Mouse (Mus musculus) liver, embryonic 14.5 days (tissue): ENCODE results near the gene Dnajb13. TPM values are rescaled to one million over a fixed set of nuclear protein-coding genes. Genes with fewer than 3 reads are reported as not detected.

Experiments used
- ATAC-seq: fragments of 200-750 bp; cut with Nextera tagmentation; 2 replicates; pipeline ENCODE4 v1.8.0; 2017; ENCODE audit warnings: moderate number of reproducible peaks, mild to moderate bottlenecking, moderate library complexity; ENCODE audit not compliant: insufficient read depth
- DNase-seq, 3 experiments: peaks; one replicate each; pipeline ENCODE4 v3.0.0-alpha.2; 2012 to 2013; ENCODE audit warnings: low read depth in 3 of 3, low spot score in 3 of 3
- H3K27ac ChIP-seq: fragments of 300-500 bp; sonication (generic); 2 replicates; pipeline ENCODE4 v1.5.1; 2014; ENCODE audit warnings: moderate library complexity, mild to moderate bottlenecking, control low read depth, inconsistent platforms
- H3K27me3 ChIP-seq: fragments of 300-500 bp; sonication (generic); 2 replicates; pipeline ENCODE4 v1.6.1; 2014; ENCODE audit warnings: mild to moderate bottlenecking, low read length, moderate library complexity; ENCODE audit not compliant: control insufficient read depth, insufficient read depth
- H3K36me3 ChIP-seq: fragments of 300-500 bp; sonication (generic); replicated peaks from 2 replicates; pipeline ENCODE4 v1.6.1; 2014; ENCODE audit warnings: low read depth; ENCODE audit not compliant: control insufficient read depth, insufficient read depth
- H3K4me1 ChIP-seq, 2 experiments: fragments of 200-500 bp in 1 of 2; fragments of 300-500 bp in 1 of 2; sonication (generic) in 1 of 2; replicated peaks; 2 replicates each; pipeline ENCODE4 v1.6.1; 2012 to 2014; ENCODE audit warnings: antibody characterized with exemption in 1 of 2, inconsistent platforms in 1 of 2, low read length in 1 of 2; ENCODE audit not compliant: control insufficient read depth in 2 of 2, insufficient read depth in 2 of 2
- H3K4me2 ChIP-seq: fragments of 300-500 bp; sonication (generic); 2 replicates; pipeline ENCODE4 v1.6.1; 2014; ENCODE audit warnings: low read depth, mild to moderate bottlenecking, control low read depth, moderate library complexity
- H3K4me3 ChIP-seq, 2 experiments: fragments of 200-500 bp in 1 of 2; fragments of 300-500 bp in 1 of 2; sonication (generic) in 1 of 2; 2 replicates each; pipeline ENCODE4 v1.5.1; 2012 to 2014; ENCODE audit warnings: low read depth in 2 of 2, low read length in 2 of 2, mild to moderate bottlenecking in 2 of 2, control low read depth in 1 of 2, inconsistent platforms in 1 of 2, moderate library complexity in 1 of 2; ENCODE audit not compliant: insufficient read depth in 1 of 2
- H3K9ac ChIP-seq: fragments of 300-500 bp; sonication (generic); replicated peaks from 2 replicates; pipeline ENCODE4 v1.6.1; 2014; ENCODE audit warnings: mild to moderate bottlenecking, control low read depth, moderate library complexity
- H3K9me3 ChIP-seq: fragments of 300-500 bp; sonication (generic); 2 replicates; pipeline ENCODE4 v1.6.1; 2016; ENCODE audit warnings: low read length, mixed read lengths; ENCODE audit not compliant: control insufficient read depth
- CTCF ChIP-seq: IDR thresholded peaks from 2 replicates; pipeline ENCODE4 v1.5.1; 2016; ENCODE audit warnings: antibody characterized with exemption, low read depth, control low read depth
- EP300 ChIP-seq: IDR thresholded peaks from 2 replicates; pipeline ENCODE4 v1.6.1; 2016; ENCODE audit warnings: antibody characterized with exemption, low read depth
- WGBS: fragments of 180-500 bp; shearing (Covaris S2); extraction: QIAGEN DNeasy Blood & Tissue Kit; methylation state at CpG from one replicate; pipeline ENCODE4 v1.1.7; 2014; ENCODE audit not compliant: insufficient replicate concordance; 5-methylcytosine and 5-hydroxymethylcytosine counted together
- polyA plus RNA-seq, 2 experiments: library from polyadenylated mRNA; depleted of rRNA in 1 of 2; stranded (reverse) in 1 of 2; unstranded in 1 of 2; fragments of >200 nt; fragmentation: Nextera tagmentation in 1 of 2; extraction: Ambion mirVana in 1 of 2; gene quantifications; 2 replicates each; pipeline versions ENCODE4 v1.2.1 to v1.2.3; 2012 to 2014

Dnajb13 gene
- polyA plus RNA-seq, 2 experiments = 0.58 to 2.3 TPM

DNA sequence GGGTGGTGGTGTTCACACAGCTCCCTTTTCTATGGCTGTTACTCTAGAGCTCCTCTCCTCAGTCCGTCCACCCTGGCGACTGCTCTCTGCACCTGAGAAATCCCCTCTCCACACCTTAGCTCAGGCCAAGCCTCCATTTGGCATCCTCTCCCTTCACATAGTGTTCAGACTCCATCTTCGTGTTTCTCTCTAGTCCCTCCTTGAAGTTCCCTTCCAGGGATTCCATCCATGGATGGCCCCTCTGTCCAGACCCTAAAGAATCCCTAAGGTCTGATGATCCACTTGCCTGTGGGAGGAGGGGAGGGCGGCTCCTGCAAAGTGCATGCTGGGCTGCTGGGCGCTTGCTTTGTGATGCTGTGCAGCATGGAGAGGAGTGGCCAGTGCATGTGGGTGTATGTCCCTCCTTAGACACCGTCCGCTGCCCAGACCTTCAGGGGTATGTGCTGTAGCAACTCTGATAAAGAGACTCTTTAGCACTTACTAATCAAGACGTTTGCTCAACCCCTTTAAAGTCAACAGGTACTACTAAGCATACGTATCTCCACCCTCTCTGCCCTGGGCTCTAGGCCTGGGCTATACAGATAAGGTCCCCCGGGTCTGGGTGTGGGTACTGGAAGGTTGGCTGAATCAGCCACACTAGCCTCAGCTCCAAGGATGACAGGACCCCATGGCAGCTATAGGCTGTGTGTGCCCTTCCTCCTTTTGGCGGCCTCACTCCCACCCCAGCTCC, 47.8 kb downstream of the Dnajb13 start:
- peak; percentile 95 to 97 (median 96) for DNase-seq
- H3K27ac ChIP-seq = peak overlapping the region; percentile 100
- 18% methylated on average over 11 of the region's 11 CpGs for WGBS

DNA sequence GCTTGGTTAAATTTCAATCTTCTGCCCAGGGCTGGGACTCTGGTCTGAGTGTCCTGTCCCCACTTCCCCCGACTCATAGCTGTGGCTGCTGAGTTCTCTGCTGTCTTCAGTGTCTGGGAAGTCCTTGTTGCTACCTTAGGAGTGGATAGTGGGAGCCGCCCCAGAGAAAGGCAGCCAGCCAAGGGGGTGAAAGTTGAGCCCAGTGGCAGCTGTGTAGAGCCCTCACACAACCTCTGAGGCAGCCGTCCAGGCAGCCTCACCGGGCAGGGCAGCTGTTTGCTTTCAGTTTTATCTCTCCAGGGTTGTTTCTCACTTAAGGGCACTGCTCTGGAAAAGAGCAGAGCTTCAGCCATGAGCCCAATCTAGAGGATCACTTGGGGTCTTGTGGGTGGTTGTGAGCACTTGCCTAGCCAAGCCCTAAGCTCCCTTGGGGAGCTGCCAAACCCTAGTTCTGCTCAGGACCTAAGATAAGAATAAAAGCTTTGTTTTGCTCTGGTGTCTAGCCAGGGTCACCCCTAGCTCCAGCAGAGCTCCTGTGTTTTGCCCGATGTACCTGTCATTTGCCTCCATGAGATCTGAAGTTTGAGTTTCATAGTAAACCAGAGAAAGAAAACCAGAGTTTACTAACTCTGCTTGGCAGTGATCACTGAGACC, 49.0 kb downstream of the Dnajb13 start:
- Histone ChIP-seq H3K9me3 (no peaks in the 10 kb centered on the region), H3K4me2 (peak overlapping the region; percentile 80), H3K27ac (peak overlapping the region; percentile 100), H3K4me1 (peaks cover 70 to 91% of the 10 kb centered on the region in 2 experiments), H3K27me3 (no peaks in the 10 kb centered on the region), H3K36me3 (peaks cover 27% of the 10 kb centered on the region), H3K9ac (peak overlapping the region; percentile 94), H3K4me3 (peak overlapping the region; percentile 76 to 87)
- ATAC-seq (no peak), DNase-seq (peak in 1 of 3 experiments; percentile 51)
- TF ChIP-seq CTCF = no peak
- 18% methylated on average over 5 of the region's 5 CpGs for WGBS

More for the DNA sequence above, 47.8 kb downstream of the Dnajb13 start:
- Histone ChIP-seq H3K36me3 (peaks cover 21% of the 10 kb centered on the region), H3K4me2 (peak overlapping the region; percentile 80), H3K9me3 (no peaks in the 10 kb centered on the region), H3K4me3 (peak overlapping the region; percentile 76 to 87), H3K9ac (peak overlapping the region; percentile 94), H3K4me1 (peaks cover 64 to 81% of the 10 kb centered on the region in 2 experiments), H3K27me3 (no peaks in the 10 kb centered on the region)
- TF ChIP-seq EP300 (peak; percentile 98), CTCF (0 out of 2 replicates have a peak, but pooled peaks have one; percentile 0)
- ATAC-seq = peak; percentile 94

DNA sequence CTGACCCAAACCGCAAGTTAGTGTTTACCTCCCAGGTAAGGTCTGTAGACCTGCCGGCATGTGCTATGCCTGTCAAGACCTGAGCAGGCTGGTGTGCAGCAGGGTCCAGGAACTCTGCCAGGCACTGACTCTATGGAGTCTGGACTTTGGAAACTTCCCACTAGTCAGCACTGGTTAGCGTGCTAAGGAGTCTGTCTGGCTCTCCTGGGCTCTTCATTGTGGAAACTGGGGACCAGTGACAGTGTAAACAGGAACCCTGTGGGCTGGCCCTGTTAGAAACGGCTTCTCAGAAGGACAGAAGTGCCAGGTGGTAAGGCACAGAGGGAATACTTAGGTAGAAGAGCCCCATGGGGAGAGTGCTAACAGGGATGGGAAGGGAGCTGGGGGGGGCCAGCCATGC, 49.5 kb downstream of the Dnajb13 start:
- DNase-seq (peak in 1 of 3 experiments; percentile 38), ATAC-seq (no peak)
- Histone ChIP-seq H3K9ac (peak overlapping the region; percentile 94), H3K27me3 (no peaks in the 10 kb centered on the region), H3K27ac (peak overlapping the region; percentile 100), H3K4me1 (peaks cover 69 to 91% of the 10 kb centered on the region in 2 experiments), H3K36me3 (peaks cover 27% of the 10 kb centered on the region), H3K4me2 (peak overlapping the region; percentile 80), H3K4me3 (peak overlapping the region; percentile 76 to 87), H3K9me3 (no peaks in the 10 kb centered on the region)
- no peak for TF ChIP-seq EP300
- TF ChIP-seq CTCF = no peak
- 65% methylated on average over 4 of the region's 4 CpGs for WGBS

DNA sequence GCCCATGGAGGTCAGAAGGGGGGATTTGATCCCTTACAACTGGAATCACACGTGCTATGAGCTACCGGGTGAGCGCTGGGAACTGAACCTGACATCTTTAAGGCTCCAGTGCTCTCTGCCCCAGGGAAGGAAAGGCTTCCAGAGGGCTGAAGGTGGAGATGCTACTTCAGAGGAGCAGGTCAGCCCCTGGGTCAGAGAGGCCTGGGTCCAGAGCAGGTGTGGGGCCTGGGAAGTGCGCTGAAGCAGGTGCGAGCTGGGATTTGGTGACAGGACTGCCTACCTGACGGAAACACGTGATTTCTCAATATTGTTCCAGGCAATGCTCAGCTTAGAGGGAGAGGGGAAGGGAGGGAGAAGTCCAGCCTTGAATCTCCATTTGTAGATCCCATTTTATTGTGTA, 50.5 kb downstream of the Dnajb13 start:
- H3K4me2 ChIP-seq = peak overlapping the region; percentile 80
- H3K9ac ChIP-seq = peak overlapping the region; percentile 94
- WGBS = 92% methylated on average over 7 of the region's 7 CpGs
- peaks cover 71 to 92% of the 10 kb centered on the region in 2 experiments for H3K4me1 ChIP-seq
- H3K4me3 ChIP-seq = peak overlapping the region; percentile 4 to 76; a peak in 3 of 4 replicates
- no peaks in the 10 kb centered on the region for H3K27me3 ChIP-seq
- ATAC-seq (no peak), DNase-seq (no peak)
- TF ChIP-seq CTCF = no peak
- peak overlapping the region; percentile 100 for H3K27ac ChIP-seq
- H3K9me3 ChIP-seq = no peaks in the 10 kb centered on the region
- H3K36me3 ChIP-seq = peaks cover 31% of the 10 kb centered on the region

DNA sequence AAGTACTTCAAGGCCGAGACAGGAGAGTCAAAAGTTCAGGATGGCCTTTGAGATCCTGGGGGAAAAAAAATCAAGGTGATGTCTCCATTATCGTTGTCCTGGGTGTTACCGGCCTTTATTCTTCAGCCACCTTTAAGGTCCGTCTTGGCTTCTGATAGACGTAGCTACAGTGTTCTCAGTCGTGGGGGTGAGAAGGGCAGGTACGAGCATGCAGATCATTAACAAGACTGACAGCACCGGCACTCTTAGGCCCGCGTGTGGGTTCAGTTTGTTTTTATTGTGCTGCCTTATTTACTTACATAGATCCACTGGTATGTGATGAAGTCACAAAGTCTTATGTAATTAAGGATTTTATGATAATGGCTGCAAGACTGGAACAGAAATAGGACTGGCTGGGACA, 51.0 kb downstream of the Dnajb13 start:
- ATAC-seq (no peak), DNase-seq (no peak)
- Histone ChIP-seq H3K4me3 (peak overlapping the region; percentile 24 to 76; a peak in 3 of 4 replicates), H3K9me3 (no peaks in the 10 kb centered on the region), H3K27ac (peak overlapping the region; percentile 100), H3K27me3 (no peaks in the 10 kb centered on the region), H3K4me1 (peaks cover 71 to 91% of the 10 kb centered on the region in 2 experiments), H3K9ac (peak overlapping the region; percentile 94), H3K4me2 (peak overlapping the region; percentile 80), H3K36me3 (peaks cover 31% of the 10 kb centered on the region)
- TF ChIP-seq EP300 (no peak), CTCF (no peak)
- 69% methylated on average over 10 of the region's 10 CpGs for WGBS
